Mouse (Mus musculus): ENCODE measurements at regions not wholly inside any gene's neighbourhood (a gene's known extent, or its start where the extent isn't known, plus 50 kb on each side); places are given as distances from the start of the nearest gene placed in this dataset.
A peak's percentile ranks its signal among the peaks of the same experiment; 100 is the strongest.

DNA sequence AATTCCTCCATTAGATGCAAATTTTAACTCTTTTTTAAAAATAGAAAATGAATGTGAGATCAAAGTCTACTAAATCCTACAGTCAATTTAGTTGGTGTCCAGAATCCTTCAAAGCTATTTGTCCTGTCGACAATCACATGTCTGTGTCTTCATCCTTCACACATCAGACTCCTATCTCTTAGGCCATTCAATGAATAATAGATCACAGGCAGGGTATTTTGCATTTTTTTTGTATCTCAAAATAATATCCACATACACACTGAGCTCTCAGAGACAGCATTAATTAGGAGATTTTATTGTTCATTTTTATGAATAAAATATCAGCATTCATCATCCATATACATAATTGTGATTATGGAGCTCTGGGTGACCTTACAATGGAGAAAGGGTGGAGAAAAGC lies 427.2 kb downstream of the Hao1 start:
- no peak for ATAC-seq (replicated peaks; ENCODE audit: low FRiP score, poor library complexity, severe bottlenecking)

DNA sequence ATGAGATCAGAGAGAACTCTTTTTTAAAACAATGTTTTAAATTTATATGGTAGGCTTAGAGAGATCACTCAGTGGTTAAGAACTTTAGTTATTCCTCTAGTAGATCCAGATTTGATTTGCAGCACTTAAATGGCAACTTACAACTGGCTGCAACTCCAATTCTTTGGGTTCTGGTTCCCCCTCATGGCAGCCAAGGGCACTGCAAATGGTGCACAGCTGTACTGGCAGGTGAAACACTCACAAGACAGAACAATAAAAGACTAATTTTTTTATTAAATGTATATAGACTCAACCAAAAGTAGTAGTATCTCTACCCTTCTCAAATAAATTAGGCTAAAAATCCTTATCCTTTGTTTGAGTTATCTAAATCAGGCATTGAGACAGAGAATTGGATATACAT lies 446.9 kb downstream of the Hao1 start:
- ATAC-seq (replicated peaks; ENCODE audit: low FRiP score, poor library complexity, severe bottlenecking), result no peak

GRCm38 (mm10) chr2:134088374-134088773 lies 465.8 kb downstream of the Hao1 start:
- no peak for ATAC-seq (replicated peaks; ENCODE audit: low FRiP score, poor library complexity, severe bottlenecking)

DNA sequence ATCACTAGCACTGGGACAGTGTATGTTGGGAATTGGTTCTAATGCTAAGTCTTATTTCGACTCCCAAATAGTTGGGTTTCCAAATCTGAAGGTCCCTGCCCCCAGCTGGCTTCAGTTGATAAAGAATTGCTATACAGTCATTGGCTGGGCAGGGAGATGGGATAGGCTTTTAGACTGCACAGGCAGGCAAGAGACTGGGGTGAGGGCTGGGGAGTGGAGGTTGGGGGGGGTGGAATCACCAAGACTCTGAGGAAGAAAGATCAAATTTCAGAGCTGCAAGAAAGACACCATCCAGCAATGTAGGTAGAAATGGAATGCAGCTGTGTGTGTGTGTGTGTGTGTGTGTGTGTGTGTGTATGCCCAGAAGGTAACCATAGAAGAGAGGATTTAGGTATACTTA lies 474.0 kb downstream of the Hao1 start:
- peak; percentile 46; the same call in 1 of the 2 replicates for ATAC-seq (replicated peaks; ENCODE audit: low FRiP score, poor library complexity, severe bottlenecking)

- ATAC-seq (replicated peaks; ENCODE audit: low FRiP score, poor library complexity, severe bottlenecking), result no peak
Observed at GRCm38 (mm10) chr2:134077953-134078352, 476.2 kb downstream of the Hao1 start.

- no peak for ATAC-seq (replicated peaks; ENCODE audit: low FRiP score, poor library complexity, severe bottlenecking)
Observed at GRCm38 (mm10) chr2:134067910-134068335, 486.2 kb downstream of the Hao1 start.

GRCm38 (mm10) chr2:134067404-134067803 lies 486.8 kb downstream of the Hao1 start:
- no peak for ATAC-seq (replicated peaks; ENCODE audit: low FRiP score, poor library complexity, severe bottlenecking)

- no peak for ATAC-seq (replicated peaks; ENCODE audit: low FRiP score, poor library complexity, severe bottlenecking)
Observed at GRCm38 (mm10) chr2:134059916-134060618, 494.1 kb downstream of the Hao1 start.

DNA sequence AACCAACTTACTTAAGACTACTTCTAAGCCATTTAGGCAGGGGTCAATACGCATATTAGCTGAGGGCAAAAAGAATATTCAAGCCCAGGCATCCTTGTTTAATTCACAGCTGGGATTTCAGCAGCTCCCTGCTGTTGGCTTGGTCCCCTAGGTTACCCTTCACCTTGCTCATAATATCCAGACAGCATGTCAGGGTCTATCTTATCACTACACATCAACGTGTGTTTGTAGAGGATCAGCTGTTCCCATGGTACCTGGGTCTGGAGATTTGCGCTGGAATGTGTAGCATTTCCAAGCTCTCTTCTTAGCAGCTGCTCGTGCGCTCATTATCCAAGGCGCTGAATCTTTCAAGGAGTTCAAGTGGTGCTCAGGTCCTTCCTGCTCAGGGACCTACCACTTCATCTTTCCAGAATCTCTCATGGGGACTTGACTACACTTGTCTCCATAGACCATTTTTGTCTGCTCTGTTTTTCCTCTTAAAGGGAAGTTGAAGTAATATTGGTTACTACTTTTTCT lies 484.5 kb downstream of the Bmp2 start:
- ATAC-seq (replicated peaks; ENCODE audit: low FRiP score, poor library complexity, severe bottlenecking), result no peak

DNA sequence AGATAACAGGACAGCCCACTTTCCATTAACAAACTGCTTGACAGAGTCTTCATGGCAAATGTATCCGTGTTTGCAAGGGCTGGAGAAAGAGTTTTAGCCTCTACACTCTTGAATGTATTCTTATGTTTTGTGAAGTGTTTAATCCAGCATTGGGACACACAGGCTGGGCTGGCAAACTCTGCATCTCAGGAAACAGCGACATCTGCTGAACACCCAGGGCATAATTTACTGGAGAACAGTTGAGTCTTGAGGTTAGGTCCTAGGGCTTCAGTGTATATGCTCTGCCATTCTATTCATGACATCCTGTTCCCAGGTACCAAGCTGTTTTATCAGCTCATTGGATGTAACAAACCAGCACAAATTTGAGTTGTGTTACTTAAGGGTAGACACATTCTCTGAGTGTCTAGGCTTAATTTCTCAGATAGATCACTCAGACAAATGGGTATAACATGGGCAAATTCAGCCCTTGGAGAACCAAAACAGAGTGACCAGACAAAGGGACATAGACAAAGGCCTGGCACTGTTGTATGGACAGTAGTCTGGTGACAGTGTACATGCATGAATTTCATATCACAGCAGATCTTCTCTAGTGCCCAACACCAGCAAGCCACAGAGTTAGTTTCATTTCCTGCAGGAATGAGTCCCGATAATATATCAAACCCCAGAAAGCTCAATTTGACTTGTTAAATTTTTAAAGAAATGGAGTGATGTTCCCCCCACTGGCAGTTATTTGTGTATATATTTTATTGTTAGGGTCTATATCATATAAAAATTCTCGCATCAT lies 477.9 kb downstream of the Bmp2 start:
- ATAC-seq (replicated peaks; ENCODE audit: low FRiP score, poor library complexity, severe bottlenecking), result no peak

GRCm38 (mm10) chr2:134029153-134029552 lies 477.2 kb downstream of the Bmp2 start:
- ATAC-seq (replicated peaks; ENCODE audit: low FRiP score, poor library complexity, severe bottlenecking), result no peak

DNA sequence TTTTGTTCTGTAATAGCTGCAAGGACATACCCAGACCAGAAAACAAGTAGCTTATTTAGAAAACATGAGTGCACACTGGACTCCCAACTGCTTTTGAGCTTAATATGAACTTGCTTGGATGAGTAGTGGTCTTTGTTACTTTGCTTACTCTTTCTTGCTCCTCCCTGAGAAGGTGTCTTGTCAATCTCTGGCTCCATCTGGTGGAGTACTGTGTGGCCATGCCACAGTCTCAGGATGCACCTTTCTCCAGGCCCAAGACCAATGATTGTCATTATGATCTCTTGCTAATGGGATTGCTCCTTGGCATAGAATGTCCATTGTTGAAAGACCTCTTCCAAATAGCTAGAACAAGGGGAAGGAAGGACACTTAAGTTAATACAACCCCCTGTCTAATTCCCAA lies 465.1 kb downstream of the Bmp2 start:
- ATAC-seq (replicated peaks; ENCODE audit: low FRiP score, poor library complexity, severe bottlenecking), result no peak

GRCm38 (mm10) chr2:134003146-134003545 lies 451.2 kb downstream of the Bmp2 start:
- ATAC-seq (replicated peaks; ENCODE audit: low FRiP score, poor library complexity, severe bottlenecking), result no peak

DNA sequence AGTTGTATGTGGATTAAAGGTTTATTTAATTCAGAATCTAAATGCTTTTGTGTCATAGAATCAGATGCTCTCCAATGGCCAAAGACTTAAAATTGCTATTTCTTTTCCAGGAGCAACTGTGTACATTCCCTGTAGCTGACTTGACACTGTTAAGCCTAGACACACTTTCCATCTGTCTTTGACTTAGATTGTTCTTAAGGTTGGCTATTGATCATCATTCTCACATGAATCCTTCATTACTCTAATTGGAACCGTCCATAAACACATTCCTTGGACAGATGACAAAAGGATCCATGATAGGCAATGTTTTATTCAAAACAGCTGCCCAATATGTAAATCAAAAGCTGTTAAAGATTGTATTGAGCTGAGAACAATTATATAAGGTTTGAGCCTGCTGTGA lies 442.8 kb downstream of the Bmp2 start:
- ATAC-seq (replicated peaks; ENCODE audit: low FRiP score, poor library complexity, severe bottlenecking), result no peak

DNA sequence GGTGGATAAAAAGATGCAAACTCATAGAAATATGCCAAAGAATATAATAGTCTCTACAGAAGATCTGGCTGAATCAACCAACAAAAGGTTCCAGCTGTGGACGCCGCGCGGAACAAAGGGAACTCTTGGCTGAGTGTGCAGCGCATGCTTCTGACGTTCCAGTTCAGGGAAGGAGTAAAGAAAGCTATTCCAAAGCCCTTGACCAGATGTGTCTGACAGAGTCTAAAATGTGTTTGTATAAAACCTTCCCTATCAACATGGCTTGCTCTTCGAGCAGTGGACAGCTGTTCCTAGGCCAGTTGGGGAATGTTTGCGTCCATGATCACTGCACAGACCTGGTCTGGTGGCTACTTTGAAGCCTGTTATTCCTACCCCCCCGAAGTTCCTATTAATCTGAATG lies 442.4 kb downstream of the Bmp2 start:
- no peak for ATAC-seq (replicated peaks; ENCODE audit: low FRiP score, poor library complexity, severe bottlenecking)

DNA sequence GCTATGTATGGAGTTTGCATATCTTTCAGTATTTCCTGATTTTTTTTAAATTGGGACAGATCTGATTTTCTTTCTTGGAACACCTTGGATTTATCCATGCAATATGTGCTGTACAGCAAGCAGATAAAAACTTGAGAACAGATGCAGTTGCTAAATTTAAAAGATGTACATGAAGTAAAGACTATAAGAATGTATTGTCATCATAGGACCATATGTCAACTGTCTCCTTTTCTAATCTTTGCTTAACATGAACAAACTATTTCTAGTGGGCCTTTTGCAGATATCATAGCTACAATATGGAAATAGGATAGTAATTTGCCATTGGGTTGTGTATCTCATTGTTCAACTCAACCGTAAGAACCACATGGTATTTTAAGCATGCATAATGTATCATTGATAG lies 435.7 kb downstream of the Bmp2 start:
- ATAC-seq (replicated peaks; ENCODE audit: low FRiP score, poor library complexity, severe bottlenecking), result no peak
